Mouse (Mus musculus) erythroblast, embryonic 14.5 days (primary cell): ENCODE results near the gene Ttc16.

Experiments
- GATA1 ChIP-seq: IDR thresholded peaks from 2 replicates; pipeline ENCODE4 v1.6.1; 2012; ENCODE audit warnings: low read length, inconsistent platforms, mixed read lengths
- TAL1 ChIP-seq: IDR thresholded peaks from 3 replicates; pipeline ENCODE4 v1.6.1; 2012; ENCODE audit warnings: low read length, inconsistent platforms, mixed read lengths

- TF ChIP-seq GATA1 (no peak), TAL1 (no peak)
Observed at GRCm38 (mm10) chr2:32727435-32727834, 48.0 kb downstream of the Ttc16 start.
